Mouse (Mus musculus) skeletal muscle tissue, adult 2 months (tissue): ENCODE measurements around the gene Gm20388.

Experiments used
- DNase-seq: peaks from one replicate; pipeline ENCODE4 v3.0.0-alpha.2; 2012; ENCODE audit warnings: low read depth, low spot score

Gm20388 gene

GRCm38 (mm10) chr8:120520707-120521590 lies 610.3 kb downstream of the Gm20388 start:
- DNase-seq, result no peak

- no peak for DNase-seq
These were observed 610.9 kb downstream of the Gm20388 start for GRCm38 (mm10) chr8:120521591-120521965.

- no peak for DNase-seq
These were observed 613.0 kb downstream of the Gm20388 start for GRCm38 (mm10) chr8:120523641-120524040.

- DNase-seq, result no peak
These were observed 614.5 kb downstream of the Gm20388 start for GRCm38 (mm10) chr8:120525135-120525534.

GRCm38 (mm10) chr8:120525832-120526231 lies 615.2 kb downstream of the Gm20388 start:
- peak; percentile 77 for DNase-seq

- no peak for DNase-seq
These were observed 615.9 kb downstream of the Gm20388 start for GRCm38 (mm10) chr8:120526577-120526976.

GRCm38 (mm10) chr8:120528332-120528731 lies 617.7 kb downstream of the Gm20388 start:
- no peak for DNase-seq

- no peak for DNase-seq
These were observed 618.6 kb downstream of the Gm20388 start for GRCm38 (mm10) chr8:120529226-120529625.

- DNase-seq, result no peak
These were observed 620.5 kb downstream of the Gm20388 start for GRCm38 (mm10) chr8:120530954-120531656.

- no peak for DNase-seq
These were observed 621.3 kb downstream of the Gm20388 start for GRCm38 (mm10) chr8:120531775-120532516.

GRCm38 (mm10) chr8:120532517-120533215 lies 622.0 kb downstream of the Gm20388 start:
- no peak for DNase-seq

- no peak for DNase-seq
These were observed 622.7 kb downstream of the Gm20388 start for GRCm38 (mm10) chr8:120533380-120533779.

GRCm38 (mm10) chr8:120534080-120534479 lies 623.4 kb downstream of the Gm20388 start:
- no peak for DNase-seq

- peak; percentile 84 for DNase-seq
These were observed 624.1 kb downstream of the Gm20388 start for GRCm38 (mm10) chr8:120534504-120535368.

GRCm38 (mm10) chr8:120535452-120536305 lies 625.0 kb downstream of the Gm20388 start:
- peak; percentile 64 for DNase-seq

GRCm38 (mm10) chr8:120536306-120537206 lies 625.9 kb downstream of the Gm20388 start:
- peak; percentile 47 for DNase-seq

- DNase-seq, result peak; percentile 91
These were observed 626.7 kb downstream of the Gm20388 start for GRCm38 (mm10) chr8:120537207-120537817.

GRCm38 (mm10) chr8:120537818-120538396 lies 627.3 kb downstream of the Gm20388 start:
- DNase-seq, result peak; percentile 76
